In genomic region chr17:13552840-13553239, GRCm38 (mm10) we compare ENCODE assay signal across 7 mouse cellular contexts.
A peak's percentile ranks its signal among the peaks of the same experiment; 100 is the strongest.
DNase-seq lines count a peak whose midpoint lies in the region; ATAC-seq and TF ChIP-seq lines count a peak whose summit lies in the region.
"Not testable (repeated sequence)": the region's sequence is repeated elsewhere in the genome, so short reads cannot be mapped to it uniquely, and the experiment has no call there.

No protein-coding gene starts in this region.

- not testable (repeated sequence) for H3K9ac ChIP-seq in heart, embryonic 12.5 days; hindbrain, postnatal 0 days (replicated peaks; ENCODE audit: low read length); neural tube, embryonic 11.5 days (ENCODE audit: low read length)

- H3K9me3 ChIP-seq in forebrain, embryonic 10.5 days, result peaks cover 46% of the 10 kb centered on the region
- H3K9me3 ChIP-seq in heart, embryonic 12.5 days (replicated peaks), result peaks cover 36% of the 10 kb centered on the region
- H3K9me3 ChIP-seq in hindbrain, postnatal 0 days (ENCODE audit: low read length), result peaks cover 18% of the 10 kb centered on the region
- peaks cover 24% of the 10 kb centered on the region for H3K9me3 ChIP-seq in neural tube, embryonic 11.5 days (ENCODE audit: control insufficient read depth, low read length)

- peak; percentile 67 for ATAC-seq in heart, embryonic 12.5 days (ENCODE audit: insufficient number of reproducible peaks, low FRiP score)
- peak; percentile 82 for ATAC-seq in hindbrain, postnatal 0 days
- peak; percentile 22 for ATAC-seq in megakaryocyte, adult 5-6 weeks (ENCODE audit: poor library complexity, severe bottlenecking)
- peak; percentile 54 for ATAC-seq in neural tube, embryonic 11.5 days (ENCODE audit: insufficient read depth, low FRiP score, low TSS enrichment)

- H3K36me3 ChIP-seq in forebrain, embryonic 10.5 days (replicated peaks); heart, embryonic 12.5 days; hindbrain, postnatal 0 days (ENCODE audit: insufficient read depth, low read length); neural tube, embryonic 11.5 days (ENCODE audit: control insufficient read depth, insufficient read depth, low read length): not testable (repeated sequence)

- not testable (repeated sequence) for H3K4me1 ChIP-seq in forebrain, embryonic 10.5 days; heart, embryonic 12.5 days (replicated peaks); hindbrain, postnatal 0 days (ENCODE audit: insufficient read depth, low read length); neural tube, embryonic 11.5 days (ENCODE audit: control insufficient read depth, insufficient read depth, low read length)

- peak; percentile 25 for DNase-seq in adrenal gland, postnatal 10 days
- DNase-seq in forebrain, embryonic 10.5 days (ENCODE audit: extremely low spot score, low spot score), result peak; percentile 52
- peak; percentile 47 for DNase-seq in hindbrain, postnatal 0 days (ENCODE audit: low spot score)
- DNase-seq in liver, result peak; percentile 48
- not testable (repeated sequence) for DNase-seq in neural tube, embryonic 11.5 days (ENCODE audit: low spot score)

- H3K4me3 ChIP-seq in forebrain, embryonic 10.5 days; heart, embryonic 12.5 days; hindbrain, postnatal 0 days (ENCODE audit: low read length); neural tube, embryonic 11.5 days (ENCODE audit: low read depth, low read length): not testable (repeated sequence)

- H3K27me3 ChIP-seq in forebrain, embryonic 10.5 days (ENCODE audit: poor library complexity, severe bottlenecking); heart, embryonic 12.5 days (replicated peaks); hindbrain, postnatal 0 days (ENCODE audit: insufficient read depth, low read length); neural tube, embryonic 11.5 days (ENCODE audit: control insufficient read depth, insufficient read depth, low read length): not testable (repeated sequence)

- not testable (repeated sequence) for H3K4me2 ChIP-seq in heart, embryonic 12.5 days; hindbrain, postnatal 0 days (ENCODE audit: low read depth, low read length); neural tube, embryonic 11.5 days (ENCODE audit: low read depth)

- not testable (repeated sequence) for TF ChIP-seq CTCF in hindbrain, postnatal 0 days (IDR thresholded peaks at IDR 0.05; ENCODE audit: low read depth)

- H3K27ac ChIP-seq in forebrain, embryonic 10.5 days; heart, embryonic 12.5 days (ENCODE audit: poor library complexity, severe bottlenecking); hindbrain, postnatal 0 days; neural tube, embryonic 11.5 days (ENCODE audit: low read depth, low read length): not testable (repeated sequence)

Comparison
In these comparisons a context has a peak if more than half of its experiments do, and no peak if none do; other contexts are left out.
1. ATAC-seq: peak in every context shown above with its lines; median percentile 82 in hindbrain, postnatal 0 days; 67 in heart, embryonic 12.5 days; 54 in neural tube, embryonic 11.5 days; 22 in megakaryocyte, adult 5-6 weeks.